Mouse (Mus musculus): ENCODE data around the gene Dstyk.

Dstyk gene

GRCm38 (mm10) chr1:132388813-132389803 is 28.2 kb upstream of the Dstyk start:
- DNase-seq (ENCODE audit: low spot score in 2 of 2), result no peak

- DNase-seq (ENCODE audit: low spot score in 2 of 2), result no peak
Observed at GRCm38 (mm10) chr1:132389886-132390585, 27.3 kb upstream of the Dstyk start.

- peak in 1 of 2 experiments; percentile 57 for DNase-seq (ENCODE audit: low spot score in 2 of 2)
Observed at GRCm38 (mm10) chr1:132390691-132391579, 26.4 kb upstream of the Dstyk start, which contains the start of gene Tmcc2. Gene Tmcc2, minus strand, starts transcription at chr1:132391281.

- peak; percentile 32 to 44 for DNase-seq (ENCODE audit: low spot score in 2 of 2)
Observed at GRCm38 (mm10) chr1:132391580-132392022, 25.8 kb upstream of the Dstyk start.

- no peak for DNase-seq (ENCODE audit: low spot score in 2 of 2)
Observed at GRCm38 (mm10) chr1:132392872-132393271, 24.5 kb upstream of the Dstyk start.

- DNase-seq (ENCODE audit: low spot score in 2 of 2), result no peak
Observed at GRCm38 (mm10) chr1:132396705-132397104, 20.6 kb upstream of the Dstyk start.

GRCm38 (mm10) chr1:132400538-132400937 is 16.8 kb upstream of the Dstyk start:
- no peak for DNase-seq (ENCODE audit: low spot score in 2 of 2)

- DNase-seq (ENCODE audit: low spot score in 2 of 2), result no peak
Observed at GRCm38 (mm10) chr1:132401843-132402242, 15.5 kb upstream of the Dstyk start.

- DNase-seq (ENCODE audit: low spot score in 2 of 2), result peak in 1 of 2 experiments; percentile 42
Observed at GRCm38 (mm10) chr1:132410657-132411056, 6.7 kb upstream of the Dstyk start.

GRCm38 (mm10) chr1:132416244-132416942 is 962 bp upstream of the Dstyk start:
- no peak for DNase-seq (ENCODE audit: low spot score in 2 of 2)

GRCm38 (mm10) chr1:132416943-132417290 is 438 bp upstream of the Dstyk start:
- DNase-seq (ENCODE audit: low spot score in 2 of 2), result no peak

- no peak for DNase-seq (ENCODE audit: low spot score in 2 of 2)
Observed at GRCm38 (mm10) chr1:132420206-132420605, 2.9 kb downstream of the Dstyk start.

GRCm38 (mm10) chr1:132420662-132421061 is 3.3 kb downstream of the Dstyk start:
- DNase-seq (ENCODE audit: low spot score in 2 of 2), result no peak

- no peak for DNase-seq (ENCODE audit: low spot score in 2 of 2)
Observed at GRCm38 (mm10) chr1:132422912-132423696, 5.7 kb downstream of the Dstyk start.

GRCm38 (mm10) chr1:132425600-132425999 is 8.2 kb downstream of the Dstyk start:
- no peak for DNase-seq (ENCODE audit: low spot score in 2 of 2)

- no peak for DNase-seq (ENCODE audit: low spot score in 2 of 2)
Observed at GRCm38 (mm10) chr1:132430818-132431217, 13.5 kb downstream of the Dstyk start.

GRCm38 (mm10) chr1:132431716-132432115 is 14.4 kb downstream of the Dstyk start:
- DNase-seq (ENCODE audit: low spot score in 2 of 2), result peak in 1 of 2 experiments; percentile 10

GRCm38 (mm10) chr1:132433349-132433748 is 16.0 kb downstream of the Dstyk start:
- no peak for DNase-seq (ENCODE audit: low spot score in 2 of 2)

- no peak for DNase-seq (ENCODE audit: low spot score in 2 of 2)
Observed at GRCm38 (mm10) chr1:132434032-132434431, 16.7 kb downstream of the Dstyk start.

GRCm38 (mm10) chr1:132436320-132436958 is 19.1 kb downstream of the Dstyk start:
- DNase-seq (ENCODE audit: low spot score in 2 of 2), result no peak

All from urinary bladder, adult 18-20 months (tissue).